Comparison of ENCODE assay signal across 21 mouse cellular contexts in the genomic region with DNA sequence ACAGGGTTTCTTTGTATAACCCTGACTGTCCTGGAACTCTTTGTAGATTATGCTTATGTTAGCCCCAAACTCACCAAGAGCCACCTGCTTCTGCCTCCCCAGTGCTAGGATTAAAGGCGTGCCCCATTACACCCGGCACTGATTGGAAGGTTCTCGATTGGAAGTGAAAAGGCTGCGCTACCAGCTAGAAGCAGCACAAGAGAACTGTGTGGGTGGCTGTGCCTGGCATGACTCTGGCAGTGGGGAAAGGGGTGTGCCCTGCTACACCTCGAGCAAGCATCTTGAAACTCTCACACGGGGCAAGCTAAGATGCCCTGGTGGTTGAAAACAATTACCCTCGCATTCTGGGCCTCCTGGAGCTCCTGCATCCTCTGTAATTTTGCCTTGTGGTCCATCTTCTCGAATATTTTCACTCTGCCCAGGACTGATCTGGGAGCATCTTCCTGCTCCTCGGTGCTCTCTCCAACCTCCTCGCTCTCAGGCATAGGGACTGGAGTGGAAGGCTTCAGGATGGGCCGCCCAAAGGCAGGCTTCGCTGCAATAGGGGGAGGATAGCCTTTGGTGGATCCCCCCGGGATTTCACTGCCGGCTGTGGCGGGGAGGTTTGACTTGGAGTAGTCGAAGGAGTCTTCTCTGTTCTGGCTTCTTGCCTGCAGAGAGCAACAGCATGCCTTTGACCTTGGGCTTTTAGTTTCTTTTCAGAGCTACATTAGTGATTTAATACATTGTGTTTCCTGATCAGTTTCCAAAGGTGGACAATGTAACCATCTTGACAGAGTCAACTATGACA.
A peak's percentile ranks its signal among the peaks of the same experiment; 100 is the strongest.
DNase-seq lines count a peak whose midpoint lies in the region; ATAC-seq and TF ChIP-seq lines count a peak whose summit lies in the region.
"Had no signal": no experiment of that assay in that cellular context is flagged by ENCODE, and none has a peak within 500 bp of the region (broad histone marks: within the 10 kb centered on the region; RNA-seq: fewer than 3 reads in every experiment).

No protein-coding gene starts in this region.

- H3K36me3 ChIP-seq in kidney, embryonic 16.5 days (ENCODE audit: insufficient read depth, low read length) = peaks cover 37% of the 10 kb centered on the region
- H3K36me3 ChIP-seq in testis, adult 2 months (ENCODE audit: control insufficient read depth, insufficient read depth, low read length) = no peaks in the 10 kb centered on the region

- no peaks in the 10 kb centered on the region for H3K9me3 ChIP-seq in kidney, embryonic 16.5 days (ENCODE audit: low read length)
- H3K9me3 ChIP-seq: heart, embryonic 12.5 days; hindbrain, embryonic 12.5 days had no signal

- no peak for TF ChIP-seq CTCF in testis, adult 2 months (IDR thresholded peaks at IDR 0.05; ENCODE audit: control insufficient read depth, insufficient read depth, insufficient replicate concordance, low read depth, low read length)

- H3K4me2 ChIP-seq in kidney, embryonic 16.5 days (replicated peaks; ENCODE audit: low read depth, low read length) = no peak overlapping the region
- H3K4me2 ChIP-seq: heart, embryonic 12.5 days; hindbrain, embryonic 12.5 days had no signal

- WGBS in kidney, embryonic 16.5 days = 74% methylated on average over 16 of the region's 16 CpGs

- H3K27me3 ChIP-seq in kidney, embryonic 16.5 days (ENCODE audit: insufficient read depth, low read length) = no peaks in the 10 kb centered on the region
- no peaks in the 10 kb centered on the region for H3K27me3 ChIP-seq in testis, adult 2 months (ENCODE audit: control insufficient read depth, insufficient read depth, low read length)
- H3K27me3 ChIP-seq: CH12.LX; heart, embryonic 12.5 days; hindbrain, embryonic 12.5 days; Patski had no signal

- no peak overlapping the region for H3K4me3 ChIP-seq in kidney, embryonic 16.5 days (ENCODE audit: low read length)
- no peak overlapping the region for H3K4me3 ChIP-seq in testis, adult 2 months (ENCODE audit: control insufficient read depth, low read depth, low read length)
- H3K4me3 ChIP-seq: heart, embryonic 12.5 days; hindbrain, embryonic 12.5 days had no signal

- ATAC-seq in kidney, embryonic 16.5 days (ENCODE audit: low FRiP score, low TSS enrichment) = 0 out of 2 replicates have a peak, but pooled peaks have one; percentile 49
- ATAC-seq: activated CD4-positive, CD25-positive, alpha-beta regulatory T cell, adult 4 months; forebrain, embryonic 14.5 days; hindbrain, embryonic 16.5 days; inflammation-experienced regulatory T-cells, adult 6 months; Patski had no signal

- H3K27ac ChIP-seq in kidney, embryonic 16.5 days (ENCODE audit: low read length) = no peak overlapping the region
- peak overlapping the region; percentile 32; the same call in 1 of the 2 replicates for H3K27ac ChIP-seq in testis, adult 2 months (ENCODE audit: control insufficient read depth, insufficient read depth, low read depth, low read length)
- H3K27ac ChIP-seq: hindbrain, embryonic 12.5 days had no signal

- no peaks in the 10 kb centered on the region for H3K4me1 ChIP-seq in kidney, embryonic 16.5 days (ENCODE audit: insufficient read depth, low read length)
- H3K4me1 ChIP-seq in testis, adult 2 months (ENCODE audit: control insufficient read depth, insufficient read depth, low read length) = peaks cover 4% of the 10 kb centered on the region; the same call in 1 of the 2 replicates
- H3K4me1 ChIP-seq: hindbrain, embryonic 12.5 days had no signal

- peak; percentile 24 for DNase-seq in adrenal gland, postnatal 14 days
- DNase-seq in adrenal gland, adult 18-20 months (ENCODE audit: low spot score in 2 of 2) = no peak
- DNase-seq in kidney, postnatal 10 days = no peak
- DNase-seq in ovary, postnatal 10 days (ENCODE audit: low spot score) = no peak
- no peak for DNase-seq in spleen, postnatal 10 days (ENCODE audit: low spot score in 2 of 2)
- DNase-seq: adrenal gland, adult 2 months; cerebellum, adult 18-20 months; cerebellum, adult 9-11 months; cerebellum, postnatal 36 days; gastrocnemius, postnatal 10 days; heart, postnatal 4 days had no signal

- TF ChIP-seq POLR2A in testis, adult 2 months (IDR thresholded peaks at IDR 0.05; ENCODE audit: control insufficient read depth, low read depth, low read length) = no peak

- H3K9ac ChIP-seq in kidney, embryonic 16.5 days (replicated peaks; ENCODE audit: low read length) = no peak overlapping the region
- H3K9ac ChIP-seq: heart, embryonic 12.5 days; hindbrain, embryonic 12.5 days had no signal
